Mouse (Mus musculus): ENCODE measurements around the gene Deup1. TPM values are rescaled to one million over a fixed set of nuclear protein-coding genes. Genes with fewer than 3 reads are reported as not detected.

Deup1 gene
- polyA plus RNA-seq, 1 experiment from 2014 or later: 1.9 TPM

DNA sequence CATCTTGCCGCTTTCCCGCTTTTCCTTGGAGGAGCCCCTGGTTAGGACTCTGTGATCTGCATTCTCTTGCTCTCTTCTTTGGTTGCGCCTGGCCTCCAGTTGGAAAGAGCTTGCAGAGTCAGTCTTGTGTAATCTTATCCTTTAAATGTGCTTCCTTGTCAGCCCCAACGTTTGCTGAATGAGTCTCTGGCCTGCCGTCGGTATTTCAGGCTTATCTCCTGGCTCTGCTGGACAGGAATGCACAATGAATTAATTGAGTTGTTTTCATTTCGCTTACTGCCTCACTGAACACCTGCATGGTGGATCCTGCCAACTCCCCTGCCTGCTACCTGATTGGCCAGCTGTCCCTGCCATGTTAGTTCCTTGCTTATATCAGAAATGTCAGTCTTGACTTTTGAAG, 114.8 kb downstream of the Deup1 start:
- WGBS: 55% methylated on average over 7 of the region's 7 CpGs
- H3K4me2 ChIP-seq (ENCODE audit: low read length): no peak overlapping the region
- no peaks in the 10 kb centered on the region for H3K27me3 ChIP-seq (replicated peaks; ENCODE audit: control insufficient read depth, insufficient read depth, low read length)
- H3K36me3 ChIP-seq (ENCODE audit: control insufficient read depth, insufficient read depth, low read length): no peaks in the 10 kb centered on the region
- H3K4me1 ChIP-seq (ENCODE audit: control insufficient read depth, insufficient read depth, low read depth, low read length): peaks cover 11% of the 10 kb centered on the region
- H3K9ac ChIP-seq (ENCODE audit: low read depth, low read length): no peak overlapping the region
- H3K27ac ChIP-seq (ENCODE audit: low read depth, low read length): no peak overlapping the region
- no peaks in the 10 kb centered on the region for H3K9me3 ChIP-seq (ENCODE audit: control insufficient read depth, low read length)
- peak; percentile 53 for ATAC-seq
- H3K4me3 ChIP-seq (ENCODE audit: low read length): no peak overlapping the region

DNA sequence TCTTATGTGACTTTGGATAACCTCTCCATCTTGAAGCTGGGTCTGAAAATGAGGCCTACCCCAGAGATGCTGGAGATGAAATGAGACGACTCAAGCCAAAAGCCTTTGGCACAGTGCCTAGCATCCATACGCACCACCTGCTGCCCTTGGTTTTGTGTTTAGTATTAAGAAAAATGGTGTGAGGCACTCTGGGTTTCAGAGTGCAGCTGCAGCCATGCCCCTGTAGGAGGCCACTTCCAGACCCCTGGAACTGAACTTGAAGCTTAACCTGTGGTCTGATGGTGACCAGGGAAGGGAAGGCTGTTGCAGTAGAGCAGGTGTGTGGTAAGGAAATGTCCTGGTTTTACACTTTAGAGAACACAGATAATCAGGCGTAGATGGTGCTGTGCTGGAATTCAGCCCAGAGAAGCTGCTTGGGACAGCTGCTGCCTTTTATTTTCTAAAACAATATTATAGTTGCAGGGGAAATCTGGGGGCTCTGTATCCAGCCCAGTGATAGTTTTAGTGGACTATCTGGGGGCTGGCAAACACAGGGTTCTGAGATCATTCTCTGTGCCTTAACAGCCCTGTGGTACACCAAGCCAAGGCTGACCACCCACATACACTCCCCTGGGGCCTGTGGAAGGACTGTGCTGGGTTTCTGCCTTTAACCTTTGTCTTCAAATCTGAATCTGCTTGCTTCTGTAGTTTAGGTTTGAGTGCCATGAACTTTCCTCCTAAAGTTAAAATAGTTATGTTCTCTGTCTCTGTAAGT, 117.0 kb downstream of the Deup1 start:
- WGBS: 29% methylated on average over 3 of the region's 3 CpGs
- no peak overlapping the region for H3K9ac ChIP-seq (ENCODE audit: low read depth, low read length)
- no peak overlapping the region for H3K4me2 ChIP-seq (ENCODE audit: low read length)
- H3K4me3 ChIP-seq (ENCODE audit: low read length): no peak overlapping the region
- H3K36me3 ChIP-seq (ENCODE audit: control insufficient read depth, insufficient read depth, low read length): no peaks in the 10 kb centered on the region
- peak; percentile 38; the same call in 1 of the 2 replicates for ATAC-seq
- H3K9me3 ChIP-seq (ENCODE audit: control insufficient read depth, low read length): no peaks in the 10 kb centered on the region
- peaks cover 11% of the 10 kb centered on the region for H3K4me1 ChIP-seq (ENCODE audit: control insufficient read depth, insufficient read depth, low read depth, low read length)
- H3K27ac ChIP-seq (ENCODE audit: low read depth, low read length): no peak overlapping the region
- no peaks in the 10 kb centered on the region; the same call in 1 of the 2 replicates for H3K27me3 ChIP-seq (replicated peaks; ENCODE audit: control insufficient read depth, insufficient read depth, low read length)

Other genes with a start within 250 kb of the Deup1 start
- 0.84 and 0.86 TPM in 2 replicates for gene Smco4, start 134.5 kb downstream of the Deup1 start, polyA plus RNA-seq (2015; fragmentation: Nextera tagmentation; extraction: Ambion mirVana)
- 27.7 and 28.7 TPM in 2 replicates for gene Slc36a4, start 81.8 kb upstream of the Deup1 start, polyA plus RNA-seq (2015; fragmentation: Nextera tagmentation; extraction: Ambion mirVana)
- gene Mtnr1b, start 246.6 kb upstream of the Deup1 start, polyA plus RNA-seq (2015; fragmentation: Nextera tagmentation; extraction: Ambion mirVana): not detected in 2 replicates

Data from hindbrain, embryonic 16.5 days (tissue).